Mouse (Mus musculus) heart, embryonic 13.5 days (tissue): ENCODE data around the gene Gse1. TPM values are rescaled to one million over a fixed set of nuclear protein-coding genes. Genes with fewer than 3 reads are reported as not detected.
A peak's percentile ranks its signal among the peaks of the same experiment; 100 is the strongest.

Source experiments
- ATAC-seq: fragments of 200-750 bp; cut with Nextera tagmentation; 2 replicates; pipeline ENCODE4 v1.8.0; 2017; ENCODE audit warnings: moderate TSS enrichment; ENCODE audit not compliant: insufficient number of reproducible peaks, low FRiP score, low TSS enrichment; ENCODE audit errors: extremely low read depth
- H3K27ac ChIP-seq: fragments of 300-500 bp; sonication (generic); replicated peaks from 2 replicates; pipeline ENCODE4 v1.5.1; 2015; ENCODE audit warnings: moderate library complexity, mild to moderate bottlenecking, inconsistent platforms
- H3K27me3 ChIP-seq: fragments of 300-500 bp; sonication (generic); replicated peaks from 2 replicates; pipeline ENCODE4 v1.6.1; 2015; ENCODE audit warnings: mild to moderate bottlenecking, inconsistent platforms
- H3K36me3 ChIP-seq: fragments of 300-500 bp; sonication (generic); 2 replicates; pipeline ENCODE4 v1.6.1; 2015; ENCODE audit warnings: mild to moderate bottlenecking, inconsistent platforms
- H3K4me1 ChIP-seq: fragments of 300-500 bp; sonication (generic); 2 replicates; pipeline ENCODE4 v1.6.1; 2015; ENCODE audit warnings: inconsistent platforms
- H3K4me2 ChIP-seq: fragments of 300-500 bp; sonication (generic); 2 replicates; pipeline ENCODE4 v1.6.1; 2015; ENCODE audit warnings: inconsistent platforms, mild to moderate bottlenecking, moderate library complexity
- H3K4me3 ChIP-seq: fragments of 300-500 bp; sonication (generic); 2 replicates; pipeline ENCODE4 v1.5.1; 2015; ENCODE audit warnings: moderate library complexity, mild to moderate bottlenecking, inconsistent platforms
- H3K9ac ChIP-seq: fragments of 300-500 bp; sonication (generic); 2 replicates; pipeline ENCODE4 v1.6.1; 2015; ENCODE audit warnings: inconsistent platforms, mild to moderate bottlenecking, moderate library complexity
- H3K9me3 ChIP-seq: fragments of 300-500 bp; sonication (generic); 2 replicates; pipeline ENCODE4 v1.6.1; 2016; ENCODE audit warnings: inconsistent platforms
- WGBS: fragments of 180-500 bp; shearing (Covaris S2); methylation state at CpG from one replicate; pipeline ENCODE4 v1.1.7; 2015; ENCODE audit warnings: mixed read lengths; 5-methylcytosine and 5-hydroxymethylcytosine counted together
- polyA plus RNA-seq: library from polyadenylated mRNA; unstranded; fragments of >200 nt; fragmentation: Nextera tagmentation; extraction: Ambion mirVana; gene quantifications from 2 replicates; pipeline ENCODE4 v1.2.1, GENCODE M21; 2015

Gene Gse1
- polyA plus RNA-seq, 1 experiment from 2014 or later = 8.5 TPM

DNA sequence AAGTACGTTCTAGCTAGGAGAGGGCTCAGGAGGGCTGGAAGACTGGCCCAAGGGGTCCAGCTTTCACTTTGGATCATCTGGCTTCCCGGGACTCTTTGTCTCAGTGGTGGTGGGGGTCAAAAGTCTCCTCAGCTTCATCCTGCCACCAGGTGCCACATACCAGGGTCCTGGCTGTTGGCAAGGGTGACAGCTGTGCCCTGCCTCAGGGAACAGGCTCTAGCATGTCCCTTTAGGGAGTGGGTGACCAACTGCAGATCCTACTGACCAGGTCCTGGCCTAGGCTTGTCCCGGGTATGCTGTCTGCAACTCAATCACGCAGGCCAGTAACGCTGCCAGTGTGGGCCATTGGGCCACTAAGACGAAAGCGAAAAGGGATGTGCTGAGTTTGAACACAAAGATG lies 15.7 kb upstream of the Gse1 start:
- Histone ChIP-seq H3K36me3 (no peaks in the 10 kb centered on the region), H3K27ac (no peak overlapping the region), H3K27me3 (0 out of 2 replicates have a peak, but pooled peaks cover 3% of the 10 kb centered on the region), H3K4me3 (no peak overlapping the region), H3K9me3 (no peaks in the 10 kb centered on the region), H3K9ac (no peak overlapping the region), H3K4me2 (no peak overlapping the region), H3K4me1 (peaks cover 57% of the 10 kb centered on the region)
- ATAC-seq = no peak
- WGBS = 90% methylated on average over 7 of the region's 7 CpGs

DNA sequence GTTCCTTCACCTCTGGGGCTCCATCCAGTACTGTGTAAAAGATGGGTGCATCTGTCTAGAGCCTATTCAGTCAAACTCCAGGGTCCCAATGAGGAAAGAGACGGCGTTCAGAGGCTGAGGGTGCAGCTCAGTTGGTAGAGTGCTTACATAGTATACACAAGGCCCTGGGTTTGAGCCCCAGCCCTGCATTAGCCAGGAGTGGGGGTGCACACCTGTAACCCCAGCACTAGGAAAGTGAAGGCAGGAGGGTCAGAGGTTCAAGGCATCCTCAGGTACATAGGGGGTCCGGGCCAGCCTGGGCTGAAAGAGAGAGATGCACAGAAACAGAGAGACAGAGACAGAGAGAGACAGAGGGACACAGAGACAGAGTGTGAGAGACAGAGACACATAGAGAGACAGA lies 15.0 kb upstream of the Gse1 start:
- no peak overlapping the region for H3K9ac ChIP-seq

DNA sequence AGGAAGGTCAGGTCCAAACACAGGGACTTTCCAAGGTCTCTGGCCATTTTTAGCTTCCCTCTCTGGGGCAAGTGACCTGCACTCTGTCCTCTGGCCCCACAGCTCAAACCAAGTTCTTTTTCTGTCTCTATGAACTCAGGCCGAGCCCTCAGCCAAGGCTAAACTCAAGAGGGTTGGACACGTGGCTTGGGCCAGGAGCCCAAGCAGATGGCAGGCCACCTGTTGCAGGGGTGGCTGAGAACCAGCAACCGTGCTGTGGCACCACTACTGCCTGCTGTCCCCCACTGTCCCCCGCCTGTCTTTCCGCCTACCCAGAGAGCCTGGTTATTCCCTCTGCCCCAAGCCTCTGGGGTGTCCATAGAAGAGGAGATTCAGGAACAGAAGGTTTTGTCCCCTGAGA lies 14.3 kb upstream of the Gse1 start:
- WGBS = 51% methylated on average over 5 of the region's 5 CpGs
- ATAC-seq = no peak
- 0 out of 2 replicates have a peak overlapping the region, but pooled peaks have one; percentile 20 for H3K27ac ChIP-seq

More for the DNA sequence above, 15.0 kb upstream of the Gse1 start:
- WGBS = 89% methylated on average over 3 of the region's 3 CpGs
- Histone ChIP-seq H3K9me3 (no peaks in the 10 kb centered on the region), H3K27me3 (no peaks in the 10 kb centered on the region), H3K4me2 (no peak overlapping the region), H3K27ac (no peak overlapping the region), H3K36me3 (no peaks in the 10 kb centered on the region), H3K4me3 (no peak overlapping the region), H3K4me1 (peaks cover 61% of the 10 kb centered on the region)
- ATAC-seq = no peak

DNA sequence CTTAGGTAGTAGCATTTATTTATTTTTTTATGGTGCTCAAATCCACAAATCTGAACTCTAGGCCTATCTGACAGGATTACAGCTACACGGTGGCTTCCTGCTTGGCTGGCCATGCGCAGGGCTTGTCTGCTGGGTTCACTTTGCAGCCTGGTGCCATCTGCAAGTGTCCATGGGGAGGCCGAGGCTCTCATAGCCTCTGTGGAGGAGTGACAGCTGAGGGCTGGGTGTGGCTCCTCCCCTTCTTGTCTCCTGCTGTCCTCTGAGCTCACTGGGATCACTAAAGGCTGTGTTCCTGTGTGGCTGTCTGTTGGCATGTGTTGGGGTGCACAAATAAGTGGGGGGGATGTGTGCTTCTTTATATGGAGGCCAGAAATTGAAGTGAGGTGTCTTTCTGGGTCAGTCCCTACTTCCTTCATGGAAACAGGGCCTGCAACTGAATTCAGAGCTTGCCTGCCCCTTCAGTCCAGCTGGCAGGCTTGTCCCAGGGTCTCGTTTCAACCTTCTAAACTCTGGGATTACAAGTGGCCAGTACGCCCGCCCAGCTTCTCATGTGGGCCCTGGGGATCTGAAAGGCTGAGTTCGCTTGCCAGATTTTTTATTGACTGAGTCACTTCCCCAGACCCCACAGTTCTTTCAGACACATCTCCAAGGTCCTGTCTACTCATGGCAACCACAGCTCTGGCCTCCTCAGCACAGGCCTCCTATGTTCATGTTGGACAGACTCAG lies 12.7 kb upstream of the Gse1 start:
- no peak overlapping the region for H3K4me3 ChIP-seq
- H3K36me3 ChIP-seq = no peaks in the 10 kb centered on the region
- H3K4me1 ChIP-seq = peaks cover 59% of the 10 kb centered on the region
- no peaks in the 10 kb centered on the region for H3K27me3 ChIP-seq
- ATAC-seq = no peak
- H3K27ac ChIP-seq = peak overlapping the region; percentile 24
- no peaks in the 10 kb centered on the region for H3K9me3 ChIP-seq
- no peak overlapping the region for H3K4me2 ChIP-seq
- H3K9ac ChIP-seq = peak overlapping the region; percentile 48
- WGBS = 43% methylated on average over 7 of the region's 7 CpGs

More for the DNA sequence above, 14.3 kb upstream of the Gse1 start:
- Histone ChIP-seq H3K9ac (no peak overlapping the region), H3K4me1 (peaks cover 61% of the 10 kb centered on the region), H3K4me3 (no peak overlapping the region), H3K9me3 (no peaks in the 10 kb centered on the region), H3K4me2 (no peak overlapping the region), H3K27me3 (no peaks in the 10 kb centered on the region), H3K36me3 (no peaks in the 10 kb centered on the region)

DNA sequence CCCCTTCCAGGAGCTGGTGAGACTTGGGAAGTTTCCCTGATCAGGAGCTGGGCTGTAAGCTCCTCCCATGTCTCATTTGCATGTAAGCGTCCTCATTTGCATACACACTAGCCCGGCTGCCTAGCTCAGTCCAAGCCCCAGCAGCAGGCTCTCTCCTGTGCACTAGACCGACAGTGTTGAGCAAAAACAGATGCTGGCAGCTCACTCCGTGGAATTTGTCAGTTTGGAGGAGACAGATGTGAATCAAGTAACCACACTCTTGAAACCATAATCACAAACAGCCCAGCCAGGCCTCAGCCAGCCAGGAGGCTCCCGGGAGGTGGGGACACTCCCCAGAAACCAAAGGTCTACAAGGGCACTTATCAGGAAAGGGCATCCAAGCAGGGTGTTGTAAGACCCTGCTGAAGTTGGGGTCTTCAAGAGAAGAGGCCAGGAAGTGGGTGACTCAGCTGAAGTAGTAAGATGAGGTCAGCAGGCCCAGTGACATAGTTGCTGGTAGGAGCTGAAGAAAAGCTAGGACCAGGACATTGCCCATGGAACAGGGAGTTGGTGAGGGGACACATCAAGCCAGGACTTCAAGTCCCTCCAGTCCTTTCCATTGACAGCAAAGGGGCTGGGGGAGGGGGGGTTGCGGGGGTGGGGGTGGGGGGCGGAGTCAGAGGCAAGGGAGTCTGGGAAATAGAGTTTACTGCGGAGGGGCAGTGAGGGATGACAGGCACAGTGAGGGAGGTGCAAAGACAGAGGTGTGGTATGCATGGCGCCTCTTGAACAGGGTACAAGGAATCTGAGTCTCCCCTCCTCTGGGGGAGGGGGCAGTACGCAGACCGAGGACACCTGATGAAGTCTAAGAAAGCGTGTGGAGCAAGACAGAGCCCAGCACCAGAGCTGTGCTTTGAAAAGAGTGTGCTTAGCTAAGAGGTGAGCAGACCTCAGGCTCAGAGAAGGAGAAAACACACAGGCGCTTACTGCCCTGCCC lies 11.1 kb upstream of the Gse1 start:
- WGBS = 13% methylated on average over 13 of the region's 13 CpGs
- no peaks in the 10 kb centered on the region for H3K9me3 ChIP-seq
- peaks cover 8% of the 10 kb centered on the region; the same call in 1 of the 2 replicates for H3K27me3 ChIP-seq
- no peak overlapping the region for H3K4me3 ChIP-seq
- H3K9ac ChIP-seq = peak overlapping the region; percentile 56
- no peaks in the 10 kb centered on the region for H3K36me3 ChIP-seq
- peaks cover 52% of the 10 kb centered on the region for H3K4me1 ChIP-seq
- H3K4me2 ChIP-seq = peak overlapping the region; percentile 10
- H3K27ac ChIP-seq = peak overlapping the region; percentile 80
- ATAC-seq = no peak; the same call in 1 of the 2 replicates

DNA sequence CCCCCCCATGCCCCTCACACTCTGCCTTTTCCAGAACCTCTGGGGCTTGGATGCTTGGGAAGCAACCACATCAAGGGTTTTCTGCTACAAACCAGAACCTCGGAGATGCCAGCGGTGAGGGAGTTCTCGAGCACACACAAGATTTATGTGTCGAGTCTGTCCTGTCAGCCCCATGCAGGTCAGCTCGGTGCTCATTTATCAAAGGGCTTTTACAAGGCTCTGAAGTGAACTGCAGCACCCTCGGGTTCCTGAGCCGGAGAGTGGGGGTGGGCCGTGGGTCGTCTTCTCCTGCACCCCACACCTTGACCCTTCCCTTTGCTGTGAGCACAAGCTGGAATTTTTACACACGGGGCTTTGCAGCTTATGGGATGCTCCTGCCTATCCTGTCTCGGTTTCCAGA lies 5.7 kb upstream of the Gse1 start:
- Histone ChIP-seq H3K9ac (no peak overlapping the region; the same call in 1 of the 2 replicates), H3K27ac (no peak overlapping the region), H3K27me3 (peaks cover 16% of the 10 kb centered on the region), H3K4me3 (no peak overlapping the region), H3K36me3 (no peaks in the 10 kb centered on the region), H3K4me1 (peaks cover 49% of the 10 kb centered on the region), H3K9me3 (no peaks in the 10 kb centered on the region), H3K4me2 (no peak overlapping the region)
- no peak for ATAC-seq
- WGBS = 50% methylated on average over 11 of the region's 11 CpGs

DNA sequence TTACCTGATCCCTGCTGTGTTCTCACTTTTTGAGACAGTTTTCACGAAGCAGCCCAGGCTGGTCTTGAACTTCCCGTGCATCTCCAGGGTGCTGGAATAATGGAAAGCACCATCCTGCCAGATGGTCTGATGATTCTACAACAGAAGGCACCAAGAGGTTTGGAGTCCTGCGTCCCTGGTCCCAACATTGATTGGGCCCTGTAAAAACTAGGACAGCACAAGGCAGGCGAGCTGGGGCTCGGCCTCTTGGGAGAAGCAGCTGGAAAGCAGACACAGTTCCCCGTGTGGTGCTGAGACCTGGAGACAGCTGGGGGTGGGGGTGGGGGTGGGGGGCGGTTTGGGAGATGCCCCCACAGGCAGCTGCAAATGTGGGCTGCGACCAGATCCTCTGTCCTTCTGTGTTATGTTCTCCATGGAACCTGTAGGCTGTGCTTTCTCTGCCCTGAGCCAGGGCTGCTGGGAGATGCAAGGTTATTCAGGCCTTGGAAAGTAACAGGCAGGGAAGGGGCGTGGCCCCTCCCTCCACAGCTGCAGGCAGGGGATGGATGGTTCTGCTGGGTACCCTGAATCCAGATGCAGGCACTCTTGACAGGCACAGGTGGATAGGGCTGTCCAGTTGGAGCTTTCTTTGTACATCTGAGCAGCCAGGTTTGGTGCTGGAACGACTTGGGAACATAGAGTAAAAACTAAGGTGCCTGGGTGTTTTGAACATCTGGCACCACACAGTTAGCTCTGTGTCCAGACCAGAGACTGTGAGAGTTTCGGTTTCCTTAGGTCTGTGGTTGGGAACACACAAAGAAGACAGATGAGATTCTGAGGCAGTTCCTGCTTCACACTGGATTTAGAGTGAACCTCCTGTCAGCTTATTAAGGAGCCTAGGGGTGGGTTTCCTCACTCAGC lies 3.5 kb upstream of the Gse1 start:
- WGBS = 57% methylated on average over 11 of the region's 11 CpGs
- Histone ChIP-seq H3K4me2 (no peak overlapping the region), H3K27ac (no peak overlapping the region), H3K4me1 (peaks cover 57% of the 10 kb centered on the region), H3K9me3 (no peaks in the 10 kb centered on the region), H3K4me3 (no peak overlapping the region), H3K9ac (0 out of 2 replicates have a peak overlapping the region, but pooled peaks have one; percentile 28), H3K36me3 (no peaks in the 10 kb centered on the region), H3K27me3 (peaks cover 30% of the 10 kb centered on the region)
- ATAC-seq = no peak

DNA sequence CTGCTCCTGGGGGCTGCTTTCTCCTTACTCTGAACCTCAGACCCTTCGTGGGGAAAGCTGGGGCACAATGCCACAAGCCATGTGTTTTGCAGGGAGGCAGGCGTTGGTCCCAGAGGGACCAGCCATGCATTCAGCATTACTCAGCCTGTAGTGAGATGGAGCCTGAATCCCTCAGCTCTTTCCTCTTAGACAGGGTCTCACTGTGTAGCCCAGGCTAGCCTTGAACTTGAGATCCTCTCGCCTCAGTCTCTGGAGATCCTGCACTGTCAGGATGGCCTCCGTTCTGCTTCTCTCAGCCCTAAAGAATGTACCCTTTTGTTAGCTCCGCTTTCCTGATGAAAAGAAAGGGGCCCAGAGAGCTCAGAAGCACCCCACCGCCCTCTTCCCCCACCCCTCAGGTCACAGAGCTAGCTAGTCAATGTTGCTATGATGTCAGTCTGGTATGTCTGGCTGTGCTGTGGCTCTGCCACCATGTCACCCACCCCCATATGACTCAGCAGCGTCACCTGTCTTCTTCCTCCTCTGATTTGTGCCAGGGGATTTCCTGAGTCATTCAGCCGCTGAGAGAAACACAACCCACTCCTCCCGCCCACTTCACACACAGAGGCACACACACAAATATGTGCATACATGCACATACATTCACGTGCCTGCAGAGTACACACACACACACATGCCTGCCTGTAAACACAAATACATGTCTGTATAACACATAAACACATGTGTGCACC lies 2.7 kb upstream of the Gse1 start:
- Histone ChIP-seq H3K27me3 (peaks cover 38% of the 10 kb centered on the region), H3K4me1 (peaks cover 60% of the 10 kb centered on the region), H3K4me3 (no peak overlapping the region), H3K9ac (peak overlapping the region; percentile 28; the same call in 1 of the 2 replicates), H3K27ac (no peak overlapping the region), H3K36me3 (no peaks in the 10 kb centered on the region), H3K9me3 (no peaks in the 10 kb centered on the region), H3K4me2 (no peak overlapping the region)
- no peak for ATAC-seq
- 48% methylated on average over 10 of the region's 10 CpGs for WGBS

DNA sequence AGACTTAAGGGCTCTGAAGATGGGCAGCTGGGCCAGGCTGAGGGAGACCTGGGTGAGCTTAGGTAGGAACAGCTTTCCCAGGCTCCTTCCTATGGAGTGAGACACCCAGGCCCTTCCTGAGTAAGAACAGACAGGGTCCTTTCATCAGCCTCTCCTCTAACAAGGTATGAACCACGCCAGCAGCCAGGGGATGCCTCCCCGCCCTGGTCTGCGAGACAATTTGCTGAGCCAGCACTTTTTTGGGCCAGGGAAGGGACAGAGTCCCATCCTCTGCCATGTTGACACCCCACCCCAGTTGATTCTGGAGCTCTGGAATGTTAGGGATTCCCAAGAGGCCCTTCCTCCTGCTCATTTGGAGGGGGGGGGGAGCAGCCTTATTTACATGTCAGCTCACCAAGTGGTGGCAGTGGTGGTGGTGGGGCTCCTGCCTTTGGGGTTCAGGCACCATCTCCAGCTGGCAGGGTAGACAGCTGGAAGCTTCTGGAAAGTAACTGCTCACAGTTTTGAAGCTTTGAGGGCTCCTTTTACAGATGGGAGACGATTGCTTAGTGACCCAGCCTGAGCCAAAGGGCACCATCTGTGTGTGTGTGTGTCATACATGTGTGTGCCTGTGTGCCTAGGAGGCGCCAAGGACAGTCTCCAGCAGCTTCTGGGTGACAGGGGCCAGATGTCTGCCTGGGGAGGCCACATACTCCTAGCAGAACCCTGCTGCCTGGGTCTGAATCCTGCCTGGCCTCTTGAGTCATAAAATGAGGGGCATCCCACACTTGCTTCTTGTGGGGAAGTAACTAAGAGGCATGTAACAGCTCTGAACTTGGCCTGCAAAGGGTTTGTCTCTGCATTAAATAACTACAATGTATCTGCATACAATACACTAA lies 1.3 kb upstream of the Gse1 start:
- H3K27me3 ChIP-seq = peaks cover 38% of the 10 kb centered on the region
- no peak overlapping the region for H3K4me3 ChIP-seq
- H3K9ac ChIP-seq = peak overlapping the region; percentile 52; the same call in 1 of the 2 replicates
- ATAC-seq = no peak
- H3K4me1 ChIP-seq = peaks cover 69% of the 10 kb centered on the region
- no peak overlapping the region for H3K4me2 ChIP-seq
- 51% methylated on average over 5 of the region's 5 CpGs for WGBS
- no peaks in the 10 kb centered on the region for H3K36me3 ChIP-seq
- no peaks in the 10 kb centered on the region for H3K9me3 ChIP-seq
- no peak overlapping the region for H3K27ac ChIP-seq

DNA sequence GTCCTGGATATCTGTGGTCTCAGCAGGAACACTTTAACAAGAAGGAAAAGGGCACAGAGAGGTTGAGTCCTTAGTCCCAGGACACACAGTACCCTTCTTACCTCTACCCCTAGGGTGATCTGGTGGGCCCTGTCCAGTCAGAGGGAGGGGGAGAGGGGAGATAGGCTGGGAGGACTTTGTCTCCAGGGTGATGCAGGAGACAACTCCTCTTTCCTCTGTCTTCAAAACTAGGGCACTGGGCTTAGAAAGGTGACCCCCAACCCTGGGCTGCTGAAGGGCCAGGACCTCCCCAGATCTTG lies 729 bp upstream of the Gse1 start:
- peak overlapping the region; percentile 80 for H3K4me2 ChIP-seq
- peaks cover 39% of the 10 kb centered on the region for H3K27me3 ChIP-seq
- peak overlapping the region; percentile 56; the same call in 1 of the 2 replicates for H3K27ac ChIP-seq
- H3K9me3 ChIP-seq = no peaks in the 10 kb centered on the region
- H3K4me3 ChIP-seq = peak overlapping the region; percentile 69
- H3K4me1 ChIP-seq = peaks cover 69% of the 10 kb centered on the region
- no peak for ATAC-seq
- H3K9ac ChIP-seq = peak overlapping the region; percentile 61; the same call in 1 of the 2 replicates
- H3K36me3 ChIP-seq = no peaks in the 10 kb centered on the region
